Comparison of ENCODE assay signal across 26 mouse cellular contexts in genomic region chr12:100906861-100907260, GRCm38 (mm10). TPM values are rescaled to one million over a fixed set of nuclear protein-coding genes. Genes with fewer than 3 reads are reported as not detected.
DNase-seq lines count a peak whose midpoint lies in the region; ATAC-seq and TF ChIP-seq lines count a peak whose summit lies in the region.
"Had no signal": no experiment of that assay in that cellular context is flagged by ENCODE, and none has a peak within 500 bp of the region (broad histone marks: within the 10 kb centered on the region; RNA-seq: fewer than 3 reads in every experiment).

No protein-coding gene starts in this region.

- no peak for TF ChIP-seq EP300 in heart, postnatal 0 days (IDR thresholded peaks at IDR 0.05; ENCODE audit: low read depth)

- no peak overlapping the region for H3K4me3 ChIP-seq in heart, embryonic 11.5 days (ENCODE audit: low read depth, low read length)
- H3K4me3 ChIP-seq in heart, embryonic 10.5 days, result no peak overlapping the region
- H3K4me3 ChIP-seq in heart, postnatal 0 days (ENCODE audit: low read depth, low read length), result no peak overlapping the region
- no peak overlapping the region for H3K4me3 ChIP-seq in neural tube, embryonic 15.5 days (replicated peaks)
- H3K4me3 ChIP-seq: liver, embryonic 12.5 days had no signal

- H3K4me1 ChIP-seq in heart, embryonic 11.5 days (ENCODE audit: control insufficient read depth, insufficient read depth, low read length), result no peaks in the 10 kb centered on the region
- peaks cover 11% of the 10 kb centered on the region for H3K4me1 ChIP-seq in heart, embryonic 10.5 days
- H3K4me1 ChIP-seq in heart, postnatal 0 days (ENCODE audit: control insufficient read depth, insufficient read depth), result peaks cover 6% of the 10 kb centered on the region; the same call in 1 of the 2 replicates
- peaks cover 12% of the 10 kb centered on the region for H3K4me1 ChIP-seq in neural tube, embryonic 15.5 days
- H3K4me1 ChIP-seq: liver, embryonic 12.5 days had no signal

- no peak overlapping the region for H3K9ac ChIP-seq in heart, embryonic 11.5 days (ENCODE audit: low read depth, low read length)
- no peak overlapping the region for H3K9ac ChIP-seq in heart, postnatal 0 days (replicated peaks; ENCODE audit: low read depth, low read length)
- H3K9ac ChIP-seq in neural tube, embryonic 15.5 days (replicated peaks), result no peak overlapping the region
- H3K9ac ChIP-seq: embryonic facial prominence, embryonic 12.5 days; liver, embryonic 12.5 days had no signal

- no peak for TF ChIP-seq CTCF in heart, postnatal 0 days (IDR thresholded peaks at IDR 0.05; ENCODE audit: low read depth)

- H3K27ac ChIP-seq in heart, embryonic 11.5 days (ENCODE audit: low read depth, low read length), result no peak overlapping the region
- H3K27ac ChIP-seq in heart, embryonic 10.5 days, result no peak overlapping the region
- no peak overlapping the region for H3K27ac ChIP-seq in heart, postnatal 0 days (ENCODE audit: low read depth)
- no peak overlapping the region for H3K27ac ChIP-seq in neural tube, embryonic 15.5 days (replicated peaks)
- H3K27ac ChIP-seq: embryonic facial prominence, embryonic 12.5 days; hindbrain, embryonic 14.5 days; limb, embryonic 13.5 days; liver, embryonic 12.5 days had no signal

- WGBS in heart, embryonic 11.5 days (ENCODE audit: insufficient replicate concordance), result 72% methylated on average over 5 of the region's 5 CpGs
- 76% methylated on average over 5 of the region's 5 CpGs for WGBS in heart, embryonic 10.5 days
- 84% methylated on average over 5 of the region's 5 CpGs for WGBS in heart, postnatal 0 days
- WGBS in neural tube, embryonic 15.5 days, result 85% methylated on average over 5 of the region's 5 CpGs

- peak overlapping the region; percentile 86 for H3K4me2 ChIP-seq in heart, embryonic 11.5 days
- H3K4me2 ChIP-seq in heart, postnatal 0 days (ENCODE audit: low read depth, low read length), result peak overlapping the region; percentile 71; the same call in 1 of the 2 replicates
- peak overlapping the region; percentile 76; the same call in 1 of the 2 replicates for H3K4me2 ChIP-seq in neural tube, embryonic 15.5 days

- H3K36me3 ChIP-seq in heart, embryonic 11.5 days (ENCODE audit: control insufficient read depth, insufficient read depth, low read length), result no peaks in the 10 kb centered on the region
- no peaks in the 10 kb centered on the region for H3K36me3 ChIP-seq in heart, embryonic 10.5 days
- H3K36me3 ChIP-seq in heart, postnatal 0 days (replicated peaks; ENCODE audit: control insufficient read depth, insufficient read depth, low read length), result no peaks in the 10 kb centered on the region
- H3K36me3 ChIP-seq in neural tube, embryonic 15.5 days, result no peaks in the 10 kb centered on the region
- H3K36me3 ChIP-seq: embryonic facial prominence, embryonic 12.5 days; limb, embryonic 13.5 days had no signal

- H3K27me3 ChIP-seq in heart, embryonic 11.5 days (ENCODE audit: control insufficient read depth, insufficient read depth, low read length), result peaks cover 35% of the 10 kb centered on the region; the same call in 1 of the 2 replicates
- H3K27me3 ChIP-seq in heart, embryonic 10.5 days (ENCODE audit: insufficient read depth, poor library complexity, severe bottlenecking), result peaks cover 63% of the 10 kb centered on the region
- peaks cover 15% of the 10 kb centered on the region; the same call in 1 of the 2 replicates for H3K27me3 ChIP-seq in heart, postnatal 0 days (ENCODE audit: control insufficient read depth, insufficient read depth, low read length)
- peaks cover 12% of the 10 kb centered on the region; the same call in 1 of the 2 replicates for H3K27me3 ChIP-seq in neural tube, embryonic 15.5 days (replicated peaks)

- no peaks in the 10 kb centered on the region for H3K9me3 ChIP-seq in heart, embryonic 11.5 days (replicated peaks; ENCODE audit: control insufficient read depth, low read length)
- H3K9me3 ChIP-seq in heart, embryonic 10.5 days, result no peaks in the 10 kb centered on the region
- H3K9me3 ChIP-seq in heart, postnatal 0 days (replicated peaks; ENCODE audit: control insufficient read depth, low read length), result no peaks in the 10 kb centered on the region
- H3K9me3 ChIP-seq in neural tube, embryonic 15.5 days (replicated peaks), result no peaks in the 10 kb centered on the region
- H3K9me3 ChIP-seq: embryonic facial prominence, embryonic 12.5 days; limb, embryonic 13.5 days; liver, embryonic 12.5 days; midbrain, embryonic 10.5 days had no signal

- ATAC-seq in heart, embryonic 11.5 days (replicated peaks; ENCODE audit: insufficient number of reproducible peaks, low FRiP score, low TSS enrichment), result no peak
- no peak for ATAC-seq in heart, postnatal 0 days (ENCODE audit: insufficient read depth, low read depth)
- ATAC-seq in neural tube, embryonic 15.5 days (ENCODE audit: low FRiP score), result no peak
- ATAC-seq: intestine, embryonic 16.5 days; liver, embryonic 12.5 days had no signal

- DNase-seq in heart, embryonic 10.5 days (ENCODE audit: low spot score), result no peak
- DNase-seq in heart, postnatal 0 days (ENCODE audit: low spot score), result no peak
- no peak for DNase-seq in heart, adult 8-10 months (ENCODE audit: low spot score)
- peak; percentile 35 for DNase-seq in thymus, postnatal 14 days
- DNase-seq in thymus, postnatal 4 days, result no peak
- DNase-seq in layer of hippocampus, postnatal 25 days (ENCODE audit: extremely low spot score in 1 of 2, low spot score in 1 of 2), result no peak
- DNase-seq: adrenal gland, adult 8-10 months; cerebellum, adult 11-12 months; cerebellum, postnatal 10 days; forebrain, postnatal 0 days; gastrocnemius, postnatal 36 days; kidney, adult 9 months; kidney, postnatal 25 days; lung, adult 18-20 months; lung, postnatal 10 days; retina, postnatal 1 day; right cerebral cortex, postnatal 25 days; spleen, adult 18-20 months had no signal

RNA-seq across cellular contexts. Expression of gene Gpr68, which starts 1.1 kb away (rescaled TPM):
- 3.2 and 4.2 TPM in 2 replicates for polyA plus RNA-seq in heart, embryonic 11.5 days (2014; fragmentation: Nextera tagmentation; extraction: Ambion mirVana)
- 2.5 and 5.9 TPM in 2 replicates for polyA plus RNA-seq in heart, embryonic 10.5 days (2016; fragmentation: Nextera tagmentation; extraction: Ambion mirVana)
- 2.5 and 7.4 TPM in 2 replicates for total RNA-seq in heart, postnatal 0 days (2014; rRNA removed; ENCODE audit: low replicate concordance)
- polyA plus RNA-seq in heart, postnatal 0 days (2015; fragmentation: Nextera tagmentation; extraction: Ambion mirVana), result 1.8 and 2.0 TPM in 2 replicates
- total RNA-seq in heart, adult 8-10 months (2022), result under 1 TPM in 3 of 4 experiments, not detected in 1; 0.09 to 0.49 (median 0.28) TPM
- 7.7 and 10.8 TPM in 2 replicates for polyA plus RNA-seq in neural tube, embryonic 15.5 days (2015; fragmentation: Nextera tagmentation; extraction: Ambion mirVana)
- total RNA-seq in layer of hippocampus, postnatal 25 days (2021), result 10 to 100 TPM; 18.1 to 20.7 TPM
